Mouse (Mus musculus) forebrain, embryonic 13.5 days (tissue): ENCODE measurements at regions not wholly inside any gene's neighbourhood (a gene's known extent, or its start where the extent isn't known, plus 50 kb on each side); places are given as distances from the start of the nearest gene placed in this dataset.

Experiments used
- ATAC-seq: fragments of 200-750 bp; cut with Nextera tagmentation; 2 replicates; pipeline ENCODE4 v1.8.0; 2017
- H3K27ac ChIP-seq: fragments of 300-500 bp; sonication (generic); 2 replicates; pipeline ENCODE4 v1.5.1; 2015; ENCODE audit warnings: inconsistent platforms, mild to moderate bottlenecking, moderate library complexity
- H3K27me3 ChIP-seq: fragments of 300-500 bp; sonication (generic); 2 replicates; pipeline ENCODE4 v1.6.1; 2015; ENCODE audit warnings: mild to moderate bottlenecking, inconsistent platforms
- H3K36me3 ChIP-seq: fragments of 300-500 bp; sonication (generic); 2 replicates; pipeline ENCODE4 v1.6.1; 2015; ENCODE audit warnings: mild to moderate bottlenecking, inconsistent platforms; ENCODE audit not compliant: poor library complexity, severe bottlenecking
- H3K4me1 ChIP-seq: fragments of 300-500 bp; sonication (generic); 2 replicates; pipeline ENCODE4 v1.6.1; 2015; ENCODE audit warnings: inconsistent platforms
- H3K4me2 ChIP-seq: fragments of 300-500 bp; sonication (generic); 2 replicates; pipeline ENCODE4 v1.6.1; 2015; ENCODE audit warnings: inconsistent platforms, mild to moderate bottlenecking, moderate library complexity
- H3K4me3 ChIP-seq: fragments of 300-500 bp; sonication (generic); 2 replicates; pipeline ENCODE4 v1.5.1; 2015; ENCODE audit warnings: mild to moderate bottlenecking, inconsistent platforms
- H3K9ac ChIP-seq: fragments of 300-500 bp; sonication (generic); 2 replicates; pipeline ENCODE4 v1.6.1; 2015; ENCODE audit warnings: mild to moderate bottlenecking, inconsistent platforms
- H3K9me3 ChIP-seq: fragments of 300-500 bp; sonication (generic); replicated peaks from 2 replicates; pipeline ENCODE4 v1.6.1; 2016; ENCODE audit warnings: inconsistent platforms
- WGBS: fragments of 180-500 bp; shearing (Covaris S2); methylation state at CpG from one replicate; pipeline ENCODE4 v1.1.7; 2015; 5-methylcytosine and 5-hydroxymethylcytosine counted together

GRCm38 (mm10) chr13:51326128-51326527, 82.3 kb upstream of the S1pr3 start:
- Histone ChIP-seq H3K9ac (no peak overlapping the region), H3K9me3 (no peaks in the 10 kb centered on the region), H3K4me2 (no peak overlapping the region), H3K27me3 (no peaks in the 10 kb centered on the region), H3K4me1 (peaks cover 10% of the 10 kb centered on the region; the same call in 1 of the 2 replicates), H3K27ac (no peak overlapping the region), H3K36me3 (no peaks in the 10 kb centered on the region), H3K4me3 (no peak overlapping the region)
- no peak for ATAC-seq
- WGBS: 82% methylated on average over 5 of the region's 5 CpGs

- Histone ChIP-seq H3K27me3 (no peaks in the 10 kb centered on the region), H3K4me3 (no peak overlapping the region), H3K9ac (no peak overlapping the region), H3K4me1 (peaks cover 10% of the 10 kb centered on the region; the same call in 1 of the 2 replicates), H3K36me3 (no peaks in the 10 kb centered on the region), H3K27ac (no peak overlapping the region), H3K9me3 (no peaks in the 10 kb centered on the region), H3K4me2 (no peak overlapping the region)
- no peak for ATAC-seq
- 59% methylated on average over 15 of the region's 15 CpGs for WGBS
These were observed 80.1 kb upstream of the S1pr3 start for GRCm38 (mm10) chr13:51328131-51328970.

GRCm38 (mm10) chr13:51328971-51329346, 79.5 kb upstream of the S1pr3 start:
- ATAC-seq: no peak
- no peaks in the 10 kb centered on the region for H3K36me3 ChIP-seq
- H3K4me2 ChIP-seq: no peak overlapping the region
- H3K9ac ChIP-seq: no peak overlapping the region
- peaks cover 10% of the 10 kb centered on the region; the same call in 1 of the 2 replicates for H3K4me1 ChIP-seq
- no peak overlapping the region for H3K4me3 ChIP-seq
- H3K9me3 ChIP-seq: no peaks in the 10 kb centered on the region
- WGBS: 36% methylated on average over 8 of the region's 8 CpGs
- no peaks in the 10 kb centered on the region for H3K27me3 ChIP-seq
- no peak overlapping the region for H3K27ac ChIP-seq

- no peak overlapping the region for H3K9ac ChIP-seq
- no peak overlapping the region for H3K4me2 ChIP-seq
- no peak overlapping the region for H3K4me3 ChIP-seq
- H3K4me1 ChIP-seq: peaks cover 10% of the 10 kb centered on the region; the same call in 1 of the 2 replicates
- ATAC-seq: no peak
- H3K27ac ChIP-seq: no peak overlapping the region
- H3K27me3 ChIP-seq: no peaks in the 10 kb centered on the region
- H3K36me3 ChIP-seq: no peaks in the 10 kb centered on the region
- H3K9me3 ChIP-seq: no peaks in the 10 kb centered on the region
These were observed 78.7 kb upstream of the S1pr3 start for GRCm38 (mm10) chr13:51329717-51330116.

- 85% methylated on average over 7 of the region's 7 CpGs for WGBS
- Histone ChIP-seq H3K9ac (no peak overlapping the region), H3K27ac (no peak overlapping the region), H3K36me3 (no peaks in the 10 kb centered on the region), H3K4me3 (no peak overlapping the region), H3K9me3 (no peaks in the 10 kb centered on the region), H3K27me3 (no peaks in the 10 kb centered on the region), H3K4me1 (peaks cover 10% of the 10 kb centered on the region; the same call in 1 of the 2 replicates), H3K4me2 (no peak overlapping the region)
- no peak for ATAC-seq
These were observed 76.2 kb upstream of the S1pr3 start for GRCm38 (mm10) chr13:51332271-51332670.

- H3K27ac ChIP-seq: no peak overlapping the region
- no peak overlapping the region for H3K9ac ChIP-seq
- H3K27me3 ChIP-seq: no peaks in the 10 kb centered on the region
- no peak overlapping the region for H3K4me3 ChIP-seq
- ATAC-seq: no peak
- WGBS: 90% methylated on average over 5 of the region's 5 CpGs
- H3K9me3 ChIP-seq: no peaks in the 10 kb centered on the region
- H3K4me1 ChIP-seq: peaks cover 6% of the 10 kb centered on the region; the same call in 1 of the 2 replicates
- H3K36me3 ChIP-seq: no peaks in the 10 kb centered on the region
- no peak overlapping the region for H3K4me2 ChIP-seq
These were observed 75.0 kb upstream of the S1pr3 start for GRCm38 (mm10) chr13:51333481-51333880.

DNA sequence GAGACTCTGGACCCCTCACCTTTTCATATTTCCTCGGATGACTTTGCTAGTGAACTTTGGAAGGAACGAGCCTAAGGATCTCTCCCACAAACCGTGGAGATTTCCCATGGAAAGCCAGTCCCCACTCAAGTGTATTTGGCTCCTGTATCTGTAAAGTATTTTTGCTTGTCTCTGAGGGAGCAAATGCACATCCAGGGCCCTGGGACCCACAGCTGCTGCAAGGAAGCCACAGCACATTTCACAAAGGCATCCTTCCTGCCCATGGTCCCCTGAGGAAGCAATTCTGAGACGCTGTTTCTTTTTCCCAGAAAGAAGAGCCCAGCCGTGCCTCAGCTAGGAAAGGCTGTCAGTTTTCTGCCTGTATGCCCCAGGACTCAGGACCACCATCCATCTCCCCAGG, 71.7 kb upstream of the S1pr3 start:
- H3K4me3 ChIP-seq: no peak overlapping the region
- no peaks in the 10 kb centered on the region for H3K27me3 ChIP-seq
- H3K36me3 ChIP-seq: no peaks in the 10 kb centered on the region
- H3K4me2 ChIP-seq: no peak overlapping the region
- H3K27ac ChIP-seq: no peak overlapping the region
- H3K9me3 ChIP-seq: no peaks in the 10 kb centered on the region
- ATAC-seq: no peak
- 81% methylated on average over 5 of the region's 5 CpGs for WGBS
- H3K4me1 ChIP-seq: no peaks in the 10 kb centered on the region
- no peak overlapping the region for H3K9ac ChIP-seq

- H3K4me3 ChIP-seq: no peak overlapping the region
- 96% methylated on average over 16 of the region's 16 CpGs for WGBS
- H3K9ac ChIP-seq: no peak overlapping the region
- H3K4me1 ChIP-seq: no peaks in the 10 kb centered on the region
- H3K27ac ChIP-seq: no peak overlapping the region
- H3K9me3 ChIP-seq: no peaks in the 10 kb centered on the region
- no peak for ATAC-seq
- no peaks in the 10 kb centered on the region for H3K27me3 ChIP-seq
- H3K36me3 ChIP-seq: no peaks in the 10 kb centered on the region
- no peak overlapping the region for H3K4me2 ChIP-seq
These were observed 70.5 kb upstream of the S1pr3 start for GRCm38 (mm10) chr13:51337931-51338330.

DNA sequence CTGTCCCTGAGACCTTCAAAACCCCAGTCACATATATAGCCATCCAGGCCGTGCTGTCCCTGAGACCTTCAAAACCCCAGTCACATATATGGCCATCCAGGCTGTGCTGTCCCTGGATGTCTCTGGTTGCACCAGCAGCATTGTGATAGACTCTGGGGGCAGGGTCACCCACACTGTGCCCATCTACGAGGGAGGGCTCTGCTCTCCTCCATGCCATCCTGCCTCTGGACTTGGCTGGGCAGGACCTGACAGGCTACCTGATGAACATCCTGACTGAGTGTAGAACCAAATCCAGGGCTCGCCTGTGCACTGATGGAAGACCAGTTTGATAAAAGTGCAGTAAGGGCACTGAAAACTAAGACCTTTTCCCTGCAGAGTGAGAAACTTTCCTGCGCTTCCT, 63.1 kb upstream of the S1pr3 start:
- peak; percentile 48; the same call in 1 of the 2 replicates for ATAC-seq
- Histone ChIP-seq H3K4me3 (no peak overlapping the region), H3K4me1 (peaks cover 16% of the 10 kb centered on the region), H3K36me3 (no peaks in the 10 kb centered on the region), H3K27me3 (no peaks in the 10 kb centered on the region), H3K9ac (no peak overlapping the region), H3K4me2 (no peak overlapping the region), H3K9me3 (no peaks in the 10 kb centered on the region), H3K27ac (peak overlapping the region; percentile 44)
- 73% methylated on average over 4 of the region's 4 CpGs for WGBS

DNA sequence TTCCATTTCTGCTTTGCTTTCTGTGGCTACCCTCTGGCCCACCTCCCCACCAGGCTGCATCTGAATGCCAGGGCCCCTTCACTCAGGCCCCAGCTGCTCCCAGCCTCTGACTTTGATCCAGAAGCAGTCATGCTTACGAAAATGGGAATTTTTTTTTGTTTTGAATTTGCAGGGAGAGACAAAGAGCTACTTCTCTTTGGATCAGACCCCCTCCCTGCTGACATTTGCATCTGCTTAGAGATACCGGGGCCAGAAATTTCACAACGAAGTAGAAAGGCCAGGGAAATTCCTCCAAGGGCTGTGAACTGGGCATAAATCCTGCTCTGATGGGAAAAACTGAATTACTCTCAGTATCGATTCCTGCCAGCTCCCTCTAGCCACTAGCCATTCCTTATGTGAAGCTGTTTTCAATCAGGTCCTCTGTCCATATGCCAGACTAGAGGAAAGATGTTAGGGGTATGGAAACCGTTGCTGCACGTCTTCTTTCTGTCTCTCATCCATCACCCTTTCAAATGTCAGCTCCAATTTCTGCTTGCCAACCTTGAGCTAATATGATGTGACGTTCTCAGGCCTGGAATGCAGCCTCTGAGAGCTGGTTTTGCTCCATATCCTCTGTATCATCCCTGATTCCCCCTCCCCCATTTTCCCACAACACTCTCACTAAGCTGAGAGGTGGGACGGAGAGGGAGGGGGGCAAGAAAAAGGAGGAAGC, 62.4 kb upstream of the S1pr3 start:
- Histone ChIP-seq H3K9me3 (no peaks in the 10 kb centered on the region), H3K27ac (peak overlapping the region; percentile 44), H3K4me2 (no peak overlapping the region), H3K4me3 (no peak overlapping the region), H3K9ac (0 out of 2 replicates have a peak overlapping the region, but pooled peaks have one; percentile 17), H3K36me3 (no peaks in the 10 kb centered on the region), H3K27me3 (no peaks in the 10 kb centered on the region), H3K4me1 (peaks cover 16% of the 10 kb centered on the region)
- WGBS: 16% methylated on average over 8 of the region's 8 CpGs
- ATAC-seq: peak; percentile 65

- Histone ChIP-seq H3K4me1 (peaks cover 16% of the 10 kb centered on the region), H3K4me2 (no peak overlapping the region), H3K27me3 (no peaks in the 10 kb centered on the region), H3K9ac (no peak overlapping the region), H3K27ac (no peak overlapping the region), H3K4me3 (no peak overlapping the region), H3K36me3 (no peaks in the 10 kb centered on the region), H3K9me3 (no peaks in the 10 kb centered on the region)
- ATAC-seq: no peak
- 85% methylated on average over 4 of the region's 4 CpGs for WGBS
These were observed 59.7 kb upstream of the S1pr3 start for GRCm38 (mm10) chr13:51348707-51349106.

- Histone ChIP-seq H3K9ac (no peak overlapping the region), H3K27ac (no peak overlapping the region)
- WGBS: 90% methylated on average over 11 of the region's 11 CpGs
These were observed 58.5 kb upstream of the S1pr3 start for GRCm38 (mm10) chr13:51349818-51350551.

More at GRCm38 (mm10) chr13:51349818-51350551, 58.5 kb upstream of the S1pr3 start:
- Histone ChIP-seq H3K4me2 (no peak overlapping the region), H3K4me3 (no peak overlapping the region), H3K4me1 (peaks cover 16% of the 10 kb centered on the region), H3K36me3 (no peaks in the 10 kb centered on the region), H3K27me3 (no peaks in the 10 kb centered on the region), H3K9me3 (no peaks in the 10 kb centered on the region)
- no peak for ATAC-seq
